Mouse (Mus musculus) c-Kit-positive CD71-negative TER-119-negative erythroid progenitor cells, embryonic 14.5 days (primary cell): ENCODE data around the gene Tmed9.
"Not testable (repeated sequence)": the region's sequence is repeated elsewhere in the genome, so short reads cannot be mapped to it uniquely, and the experiment has no call there.

Source experiments
- DNase-seq: peaks from one replicate; pipeline ENCODE4 v3.0.0-alpha.2; 2013; ENCODE audit warnings: low read depth

Gene Tmed9

DNA sequence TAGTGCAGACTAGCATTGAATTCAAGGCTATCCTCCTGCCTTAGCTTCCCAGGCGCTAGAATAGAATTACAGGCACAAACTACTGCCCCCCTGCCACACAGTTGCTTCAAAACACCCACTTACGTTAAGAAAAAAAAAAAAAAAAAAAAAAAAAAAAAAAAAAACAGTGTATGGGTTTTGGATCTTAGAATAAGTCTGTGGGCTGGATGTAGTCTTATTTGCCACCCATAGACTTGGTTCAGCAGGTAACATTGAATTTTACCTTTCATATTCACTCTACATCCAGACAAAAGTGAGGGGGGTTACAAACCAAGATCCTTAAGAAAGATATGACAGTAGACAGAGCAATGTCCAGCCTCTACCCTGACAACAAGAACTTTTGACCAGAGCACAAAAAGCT, 5.6 kb upstream of the Tmed9 start:
- no peak for DNase-seq

DNA sequence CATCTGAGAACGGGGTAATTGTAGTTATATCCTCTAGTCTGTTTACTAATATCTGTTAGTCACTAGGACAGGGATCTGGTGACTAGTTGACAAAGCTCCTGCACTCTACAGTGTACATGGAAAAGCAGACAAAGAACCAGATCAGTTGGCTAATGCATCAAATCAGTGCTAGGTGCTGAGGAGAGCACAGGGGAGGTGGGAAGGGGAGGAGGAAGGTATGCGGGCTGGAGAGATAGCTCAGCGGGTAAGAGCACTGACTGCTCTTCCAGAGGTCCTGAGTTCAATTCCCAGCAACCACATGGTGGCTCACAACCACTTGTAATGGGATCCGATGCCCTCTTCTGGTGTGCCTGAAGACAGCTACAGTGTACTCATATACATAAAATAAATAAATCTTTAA, 5.0 kb upstream of the Tmed9 start:
- not testable (repeated sequence) for DNase-seq

DNA sequence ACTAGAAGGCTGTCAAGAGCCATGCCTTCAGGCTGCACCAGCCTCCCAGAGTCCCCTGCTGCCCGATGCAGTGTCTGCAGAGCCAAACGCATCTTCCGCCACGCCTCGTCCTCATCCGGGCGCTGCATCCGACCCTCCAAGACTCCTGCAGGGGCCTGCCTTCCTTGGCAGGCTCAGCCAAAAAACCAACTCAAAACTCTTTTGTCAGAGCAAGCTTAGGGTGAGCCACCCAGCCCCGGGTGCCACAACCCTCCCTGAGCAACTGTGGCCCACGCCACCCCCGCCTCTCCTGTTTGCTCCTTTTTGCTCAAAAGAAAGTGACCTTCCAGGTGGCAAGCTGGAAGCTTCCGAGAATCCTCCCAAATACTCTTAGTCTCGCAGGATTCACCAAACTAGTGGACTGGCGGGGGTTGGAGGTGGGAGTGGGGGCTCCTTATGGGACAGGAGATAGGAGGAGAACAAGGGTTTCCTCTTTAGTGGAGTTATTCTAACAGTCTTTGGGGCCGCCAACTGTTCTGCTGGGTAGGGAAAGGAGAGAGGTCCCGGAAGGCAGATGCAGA, 3.7 kb upstream of the Tmed9 start:
- DNase-seq = no peak

DNA sequence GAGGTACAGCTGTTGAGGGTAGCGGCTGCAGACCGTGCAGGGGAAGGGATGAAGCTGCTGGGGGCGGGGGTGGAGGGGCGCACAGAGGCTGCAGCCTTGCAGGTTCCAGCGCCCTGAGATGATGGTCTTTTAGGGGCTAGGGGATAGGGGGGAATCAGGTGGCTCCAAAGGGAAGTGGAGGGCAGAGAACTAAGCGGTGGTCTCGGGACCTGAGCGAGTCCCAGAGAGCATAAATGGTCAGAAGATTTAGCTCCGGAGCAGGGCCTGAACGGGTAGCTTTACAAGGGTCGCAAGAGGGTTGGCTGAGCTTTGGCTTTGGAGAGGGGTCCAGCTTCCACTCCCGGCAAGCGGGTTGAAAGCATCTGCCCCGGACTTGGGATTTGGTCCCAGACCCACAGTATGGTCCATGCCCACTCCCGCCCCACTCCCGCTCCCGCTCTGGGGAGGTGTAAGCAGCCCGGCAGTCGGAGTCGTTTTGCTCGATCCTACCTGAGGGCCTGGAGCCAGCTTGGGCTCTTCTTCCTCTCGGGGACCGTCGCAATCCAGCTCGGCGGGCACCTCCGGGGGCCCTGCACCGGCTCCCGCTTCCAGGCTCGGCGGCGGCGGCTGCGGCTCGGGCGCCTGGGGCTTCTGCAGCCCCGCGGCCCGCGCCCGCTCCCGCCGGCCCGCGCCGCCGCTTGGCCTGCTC, 3.1 kb upstream of the Tmed9 start:
- no peak for DNase-seq

DNA sequence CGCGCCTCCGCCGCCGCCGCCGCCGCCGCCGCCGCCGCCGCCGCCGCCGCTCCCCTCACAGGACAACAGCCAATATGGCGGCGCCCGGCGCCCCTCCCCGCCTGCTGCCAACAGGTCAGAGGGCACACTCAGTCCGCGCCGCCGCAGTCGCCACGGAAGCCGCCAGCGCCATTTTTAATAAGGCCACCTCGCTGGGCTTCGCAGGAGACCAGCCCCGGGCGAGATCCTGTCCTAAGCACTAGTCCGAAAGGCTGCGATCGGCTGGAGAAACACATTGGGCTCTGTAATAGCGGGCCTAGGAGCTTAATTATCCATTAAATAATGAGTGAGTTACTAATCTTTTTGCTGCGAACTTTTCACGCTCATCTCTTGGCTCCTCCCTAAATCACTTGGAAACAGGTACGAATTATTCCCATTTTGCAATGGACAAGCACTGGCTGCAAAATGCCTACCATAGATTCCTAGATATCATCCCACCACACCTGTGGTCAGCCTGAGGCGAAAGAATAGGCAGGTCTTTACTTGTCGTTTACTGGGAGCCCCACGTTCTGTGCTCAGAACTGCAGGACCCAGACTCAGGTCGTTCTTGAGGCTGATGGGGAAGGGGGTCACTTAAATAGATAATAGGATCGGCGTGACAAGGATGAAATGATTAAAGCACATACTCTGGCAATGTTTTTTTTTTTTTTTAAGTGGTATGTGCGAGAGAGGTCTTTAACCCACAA, 2.3 kb upstream of the Tmed9 start, which contains the start of gene Fam193b:
Gene Fam193b, minus strand, starts transcription at position 94 of the 725 bp plus-strand sequence.
- DNase-seq = peak; percentile 88

DNA sequence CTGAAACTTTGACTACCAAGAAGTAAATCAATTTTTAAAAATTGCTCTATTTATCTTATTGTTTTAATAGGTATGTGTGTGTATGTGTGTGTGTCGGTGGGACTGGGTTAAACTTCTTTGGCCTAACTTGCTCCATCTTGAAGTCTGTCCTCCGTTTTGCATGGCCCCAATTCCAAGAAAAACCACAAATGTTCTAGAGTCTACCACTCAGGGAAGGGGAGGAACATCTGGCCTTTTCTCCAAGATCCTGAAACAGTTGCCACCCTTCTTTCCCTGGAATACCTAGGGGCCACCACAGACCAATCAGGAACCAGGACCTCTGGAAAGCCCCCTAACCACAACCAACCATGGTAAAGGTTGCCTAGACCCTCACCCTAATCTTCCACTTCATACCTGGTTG, 1.6 kb upstream of the Tmed9 start:
- DNase-seq = no peak

DNA sequence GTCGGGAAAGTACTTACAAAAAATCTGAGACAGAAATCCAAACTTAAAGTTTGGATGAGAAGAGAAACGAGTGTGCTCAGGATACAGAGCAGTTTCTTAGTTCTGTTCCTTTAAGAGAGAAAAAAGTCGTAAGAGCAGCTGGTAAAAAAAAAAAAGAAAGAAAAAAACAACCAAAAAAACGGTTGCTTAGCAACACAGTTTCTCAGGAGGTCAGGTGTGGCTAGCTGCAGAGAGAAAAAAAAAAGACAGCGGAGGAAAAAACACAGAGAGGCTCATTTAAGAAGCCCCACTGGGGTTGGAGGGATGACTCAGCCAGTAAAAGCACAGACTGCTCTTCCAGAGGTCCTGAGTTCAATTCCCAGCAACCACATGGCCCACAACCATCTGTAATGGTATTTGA, 789 bp downstream of the Tmed9 start:
- DNase-seq = no peak

DNA sequence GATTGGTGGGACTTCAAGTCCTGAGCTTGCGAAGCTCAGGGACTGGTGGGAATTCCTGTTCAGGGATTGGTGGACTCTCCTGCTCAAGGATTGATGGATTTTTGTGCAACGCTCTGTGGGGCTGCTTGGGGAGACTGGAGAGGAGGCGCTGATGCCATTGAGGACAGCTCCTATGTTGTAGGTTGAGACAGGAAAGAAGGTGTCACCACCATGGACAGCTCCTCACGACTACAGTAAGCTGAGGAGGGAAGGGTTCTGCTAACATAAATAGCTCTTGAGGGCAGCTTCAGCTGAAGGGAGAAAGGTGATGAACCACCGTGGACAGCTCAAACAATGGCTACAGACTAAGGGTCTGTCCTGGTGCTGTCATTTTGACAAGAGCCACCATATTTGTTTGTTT, 2.4 kb downstream of the Tmed9 start:
- no peak for DNase-seq

DNA sequence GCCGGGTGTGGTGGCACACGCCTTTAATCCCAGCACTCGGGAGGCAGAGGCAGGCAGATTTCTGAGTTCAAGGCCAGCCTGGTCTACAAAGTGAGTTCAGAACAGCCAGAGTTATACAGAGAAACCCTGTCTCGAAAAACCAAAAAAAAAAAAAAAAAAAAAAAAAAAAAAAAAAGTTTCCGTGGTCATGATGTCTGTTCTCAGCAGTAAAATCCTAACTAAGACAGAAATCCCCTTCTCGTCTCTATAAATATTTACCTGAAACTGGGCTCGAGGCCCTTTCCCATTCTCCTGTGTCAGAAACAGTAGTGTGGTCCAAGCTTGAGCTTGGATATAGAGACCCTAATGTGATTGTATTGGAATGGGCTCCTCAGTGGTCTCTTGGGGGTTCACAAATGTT, 3.3 kb downstream of the Tmed9 start:
- not testable (repeated sequence) for DNase-seq

DNA sequence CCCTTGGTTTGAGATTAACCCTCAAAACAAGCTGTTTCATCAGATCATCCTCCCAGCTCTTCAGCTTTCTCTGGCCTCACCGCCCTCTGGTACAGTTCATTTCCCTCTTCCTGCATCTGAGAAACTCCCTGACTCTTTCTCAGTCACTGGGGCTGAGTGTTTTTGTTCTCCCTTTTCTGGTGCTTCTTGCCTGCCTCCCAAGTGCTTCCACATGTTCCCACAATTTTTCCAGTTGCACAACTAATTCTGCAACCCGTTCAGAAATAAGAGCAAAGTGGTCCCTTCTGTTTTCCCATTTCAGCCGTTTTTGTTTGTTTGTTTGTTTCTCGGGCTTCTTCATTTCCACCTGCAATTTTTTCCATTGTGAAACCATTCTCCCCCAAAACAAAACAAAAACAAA, 4.6 kb downstream of the Tmed9 start:
- DNase-seq = no peak

DNA sequence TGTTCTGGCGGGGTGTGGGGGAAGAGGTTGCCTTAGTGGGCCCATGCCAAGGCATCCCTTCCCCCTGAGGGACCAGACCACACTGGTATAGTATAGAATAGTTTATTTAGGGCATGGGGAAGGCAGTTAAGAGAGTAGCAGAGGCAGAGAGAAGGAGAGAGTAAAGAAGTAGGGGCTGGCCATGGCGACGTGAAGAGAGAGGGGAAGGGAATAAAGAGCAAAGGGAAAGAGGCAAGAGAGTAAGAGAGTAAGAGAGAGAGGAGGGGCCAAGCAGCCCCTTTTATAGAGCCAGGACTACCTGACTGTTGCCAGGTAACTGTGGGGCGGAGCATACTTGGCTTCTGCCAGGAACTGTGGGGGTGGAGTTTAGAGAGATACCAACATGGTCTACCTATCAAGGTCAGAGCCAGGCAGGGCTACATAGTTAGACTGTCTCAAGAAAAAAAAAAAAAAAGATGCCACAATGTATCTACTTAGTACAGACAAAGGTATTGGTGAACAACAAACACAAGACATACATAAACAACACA, 18.5 kb downstream of the Tmed9 start:
- DNase-seq = no peak

DNA sequence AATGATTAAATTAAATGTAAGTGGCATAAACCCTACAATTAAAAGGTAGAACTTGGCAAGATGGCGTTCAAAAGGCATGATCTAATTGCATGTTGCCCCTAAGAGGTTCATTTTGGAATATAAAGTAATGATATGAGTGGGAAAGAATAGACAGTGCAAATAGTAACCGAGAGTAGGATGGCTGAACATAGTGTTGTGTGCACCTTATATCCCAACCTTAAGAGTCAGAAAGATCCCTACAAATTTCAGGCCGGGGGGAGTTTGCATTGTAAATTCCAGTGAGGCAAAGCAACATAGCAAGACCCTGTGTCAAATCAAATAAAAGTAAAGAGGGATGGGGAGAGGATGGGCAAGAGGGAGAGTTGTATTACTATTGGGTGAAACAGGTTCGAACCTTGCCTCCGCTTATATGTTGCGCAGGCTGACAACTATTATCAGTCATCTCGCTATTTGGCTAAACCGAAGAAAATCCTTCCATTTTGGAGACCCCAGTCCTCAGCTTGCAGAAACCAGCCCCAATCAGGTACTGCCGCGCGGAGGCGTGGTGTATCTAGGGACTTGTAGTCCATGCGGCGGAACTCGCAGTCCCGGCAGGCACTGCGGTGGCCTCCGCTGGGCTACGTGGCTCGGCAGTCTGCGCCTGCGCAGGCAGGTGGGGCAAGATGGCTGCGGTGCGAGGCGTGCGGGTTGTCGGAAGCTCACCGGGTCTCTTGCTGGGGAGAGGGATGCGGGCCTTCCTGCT, 19.2 kb downstream of the Tmed9 start:
- peak; percentile 92 for DNase-seq

DNA sequence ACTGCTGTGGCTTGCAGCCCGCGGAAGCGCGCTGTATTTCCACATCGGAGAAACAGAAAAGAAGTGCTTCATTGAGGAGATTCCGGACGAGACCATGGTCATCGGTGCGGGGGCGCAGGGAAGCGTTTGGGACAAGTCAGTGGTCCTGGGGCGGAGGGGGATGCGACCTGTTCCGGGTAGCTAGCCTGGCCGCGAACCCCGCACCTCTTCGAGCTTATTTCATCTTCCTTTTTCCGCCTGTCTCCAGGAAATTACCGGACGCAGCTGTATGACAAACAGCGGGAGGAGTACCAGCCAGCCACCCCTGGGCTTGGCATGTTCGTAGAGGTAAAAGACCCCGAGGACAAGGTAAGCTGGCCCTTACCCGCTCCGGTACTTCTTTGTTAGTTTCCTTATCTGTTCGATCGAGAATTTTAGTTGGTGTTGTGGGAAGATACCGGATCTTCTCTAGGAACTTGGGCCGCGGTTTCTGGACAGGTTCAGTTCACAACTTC, 19.8 kb downstream of the Tmed9 start:
- DNase-seq = no peak

DNA sequence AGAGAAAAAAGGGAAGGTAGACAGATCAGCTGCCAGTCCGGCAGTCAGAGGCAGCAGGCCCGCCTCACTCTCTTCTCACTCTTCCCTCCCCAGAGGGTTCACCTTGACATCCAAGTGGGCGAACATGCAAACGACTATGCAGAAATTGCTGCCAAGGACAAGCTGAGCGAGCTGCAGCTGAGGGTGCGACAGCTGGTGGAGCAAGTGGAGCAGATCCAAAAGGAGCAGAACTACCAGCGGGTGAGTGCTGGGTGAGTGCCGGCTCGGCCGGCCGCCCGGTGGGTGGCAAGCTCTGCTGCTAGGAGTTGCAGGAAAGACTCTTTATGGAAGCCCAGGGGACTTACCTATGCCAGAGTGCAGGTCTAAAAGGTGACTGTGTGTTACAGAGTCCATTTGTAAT, 21.8 kb downstream of the Tmed9 start:
- DNase-seq = no peak

DNA sequence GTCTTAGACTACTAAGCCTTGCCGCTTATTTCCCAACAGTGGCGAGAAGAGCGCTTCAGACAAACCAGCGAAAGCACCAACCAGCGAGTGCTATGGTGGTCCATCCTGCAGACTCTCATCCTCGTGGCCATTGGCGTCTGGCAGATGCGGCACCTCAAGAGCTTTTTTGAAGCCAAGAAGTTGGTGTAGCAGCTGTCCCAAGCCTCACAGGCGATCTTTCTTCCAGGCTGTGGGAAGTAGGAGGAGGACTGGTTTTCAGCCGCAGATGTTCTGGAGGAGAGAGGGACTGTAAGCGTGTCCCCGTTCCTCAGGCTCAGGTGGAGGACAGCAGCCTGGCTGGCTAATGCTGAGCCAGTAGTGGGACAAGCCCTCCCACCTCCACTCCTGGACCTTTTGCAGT, 23.3 kb downstream of the Tmed9 start:
- DNase-seq = no peak

DNA sequence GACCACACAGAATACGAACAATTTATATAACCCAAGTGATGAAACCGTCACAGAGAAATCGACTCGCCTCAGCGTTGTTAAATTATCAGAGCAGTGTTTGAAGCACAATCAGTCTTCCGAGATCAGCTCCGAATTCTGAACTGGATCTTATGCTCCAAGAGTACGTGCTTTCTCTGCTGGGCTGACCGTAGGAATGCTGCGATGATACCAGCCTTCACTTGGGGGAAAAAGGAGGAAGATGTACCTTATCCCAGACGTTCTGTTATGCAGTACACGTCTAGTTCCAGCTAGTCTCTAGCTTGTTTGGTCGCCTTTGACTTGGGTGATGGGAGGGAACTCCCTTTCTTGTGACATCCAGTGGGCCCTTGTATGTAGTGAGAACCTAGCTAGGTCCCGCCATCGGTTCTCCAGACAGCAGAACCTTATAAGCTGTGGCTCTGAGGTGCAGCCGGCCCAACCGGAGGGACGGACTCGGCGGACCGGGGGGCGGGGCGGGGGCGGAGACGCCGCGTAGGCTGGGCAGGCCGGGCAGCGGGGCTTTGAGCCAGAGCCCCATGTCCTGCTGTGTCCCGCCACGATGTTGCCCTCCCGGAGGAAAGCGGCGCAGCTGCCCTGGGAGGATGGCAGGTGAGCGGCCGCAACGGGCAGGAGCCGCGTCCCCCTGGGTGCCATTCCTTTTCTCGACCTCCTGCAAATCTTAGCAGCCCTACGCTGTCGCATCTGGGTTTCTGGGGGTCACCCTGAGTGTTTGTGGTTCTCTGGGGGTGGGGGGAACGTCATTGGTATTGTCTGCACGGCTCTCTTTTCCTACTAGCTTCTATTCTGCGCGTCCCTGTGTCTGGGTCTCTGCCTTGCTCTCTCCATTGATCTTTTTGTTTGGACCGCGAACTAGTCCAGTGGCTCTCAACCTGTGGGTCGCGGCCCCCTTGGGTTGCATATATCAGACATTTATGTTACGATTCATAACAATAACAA, 26.3 kb downstream of the Tmed9 start, which contains the start of gene B4galt7:
Gene B4galt7, plus strand, starts transcription at position 331 of the 975 bp plus-strand sequence.
- DNase-seq = peak; percentile 65

DNA sequence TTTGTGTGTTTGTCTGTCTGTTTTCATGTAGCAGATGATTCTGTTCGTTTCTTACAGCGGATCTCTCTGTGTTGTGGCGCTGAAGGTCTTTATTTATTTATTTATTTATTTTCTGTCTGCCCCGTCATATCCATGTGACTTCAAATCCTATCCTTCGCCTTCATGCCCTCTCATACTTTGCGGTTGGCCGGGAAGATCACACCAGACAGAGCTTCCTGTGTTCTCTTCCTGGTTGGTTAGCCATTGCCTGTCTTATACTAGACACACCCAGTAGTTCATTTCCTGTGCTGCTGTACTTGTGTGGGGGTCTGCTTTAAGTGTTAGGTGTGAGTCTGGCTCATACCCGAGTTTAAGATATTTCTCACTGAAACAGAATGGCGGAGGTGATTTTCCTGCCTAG, 27.1 kb downstream of the Tmed9 start:
- DNase-seq = peak; percentile 56

DNA sequence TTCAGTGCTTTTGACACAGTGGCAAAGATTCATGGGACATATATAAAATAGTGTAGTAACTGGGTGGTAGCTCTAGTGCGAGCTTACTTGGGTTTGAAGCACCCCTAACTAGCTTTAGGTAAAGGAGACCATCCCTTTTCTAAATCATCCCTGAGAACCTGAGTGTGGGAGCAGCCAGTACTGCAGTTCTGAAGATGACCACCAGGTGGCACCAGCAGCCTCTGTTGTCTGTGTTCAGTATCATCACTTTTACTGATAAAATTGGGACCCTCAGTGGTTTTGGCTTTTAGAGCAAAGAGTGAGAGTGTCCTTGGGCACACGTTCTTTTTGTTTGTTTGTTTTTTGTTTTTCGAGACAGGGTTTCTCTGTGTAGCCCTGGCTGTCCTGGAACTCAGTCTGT, 28.1 kb downstream of the Tmed9 start:
- DNase-seq = peak; percentile 80

DNA sequence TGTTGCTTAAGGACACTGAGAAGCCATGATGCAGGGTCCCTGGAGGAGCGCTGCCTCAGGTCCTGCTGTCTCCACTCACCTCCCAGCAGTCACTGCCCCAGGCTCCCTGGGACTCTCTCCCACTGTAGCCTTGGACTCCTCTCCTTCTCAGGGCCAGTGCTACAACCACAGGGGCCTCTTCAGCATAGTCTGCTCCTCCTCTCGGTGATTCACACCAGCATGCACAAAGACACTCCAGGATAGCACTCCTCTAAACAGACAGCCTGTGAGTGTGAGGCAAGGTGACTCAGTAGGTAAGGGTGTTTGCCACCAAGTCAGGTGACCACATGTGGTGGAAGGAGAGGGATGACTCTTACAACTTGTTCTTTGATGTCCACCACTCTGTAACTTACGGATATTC, 31.1 kb downstream of the Tmed9 start:
- no peak for DNase-seq

DNA sequence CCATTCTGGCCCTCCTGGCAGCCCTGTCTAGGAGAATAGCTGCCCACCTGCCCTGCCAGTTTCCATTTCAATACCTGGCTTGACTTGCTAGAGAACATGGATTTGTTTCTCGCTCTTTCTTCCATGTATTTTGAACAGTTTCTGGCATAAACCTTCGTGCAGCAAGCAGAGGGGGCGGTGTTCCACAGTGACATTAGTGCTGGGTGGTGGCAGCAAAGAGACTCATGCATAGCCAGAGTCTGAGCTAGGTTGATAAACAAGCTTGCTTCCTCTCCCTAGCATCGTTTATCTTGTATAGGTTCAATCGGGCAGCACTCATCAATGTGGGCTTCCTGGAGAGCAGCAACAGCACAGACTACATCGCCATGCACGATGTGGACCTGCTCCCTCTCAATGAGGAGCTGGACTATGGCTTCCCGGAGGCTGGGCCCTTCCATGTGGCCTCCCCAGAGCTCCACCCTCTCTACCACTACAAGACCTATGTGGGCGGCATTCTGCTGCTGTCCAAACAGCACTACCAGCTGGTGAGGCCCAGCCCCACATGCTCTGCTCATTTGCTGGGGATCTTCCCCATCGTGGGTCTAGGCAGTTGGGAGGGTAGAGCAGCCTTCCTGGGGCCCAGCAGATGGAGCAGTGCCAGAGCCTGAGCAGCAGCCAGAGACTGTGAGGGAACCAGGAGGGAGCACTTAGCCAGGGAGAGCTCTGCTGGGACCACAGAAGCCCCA, 33.5 kb downstream of the Tmed9 start:
- no peak for DNase-seq
